Mouse (Mus musculus) olfactory bulb, adult 2 months (tissue): Measurements from ENCODE around the gene Dnajc6.

ENCODE experiments used
- CTCF ChIP-seq: fragments of 200-500 bp; IDR thresholded peaks from 2 replicates; pipeline ENCODE4 v1.5.1; 2012; ENCODE audit warnings: low read depth, mild to moderate bottlenecking, low read length, moderate library complexity; ENCODE audit not compliant: insufficient read depth
- POLR2A ChIP-seq: fragments of 200-500 bp; IDR thresholded peaks from 2 replicates; pipeline ENCODE4 v1.6.1; 2012; ENCODE audit warnings: mild to moderate bottlenecking, low read depth, low read length, moderate library complexity; ENCODE audit not compliant: insufficient read depth

- TF ChIP-seq POLR2A (no peak), CTCF (no peak)
Observed at GRCm38 (mm10) chr4:101648745-101649144, 152.3 kb downstream of the Dnajc6 start.
